Mouse (Mus musculus) megakaryocyte, embryonic 14.5 days (primary cell): ENCODE data around the gene Txnrd2.

ENCODE experiments used
- FLI1 ChIP-seq: IDR thresholded peaks from 2 replicates; pipeline ENCODE4 v1.6.1; 2012; ENCODE audit warnings: low read length, inconsistent platforms, mixed read lengths
- GATA1 ChIP-seq: IDR thresholded peaks from 3 replicates; pipeline ENCODE4 v1.6.1; 2012; ENCODE audit warnings: mixed read lengths, low read length, inconsistent platforms, borderline replicate concordance

DNA sequence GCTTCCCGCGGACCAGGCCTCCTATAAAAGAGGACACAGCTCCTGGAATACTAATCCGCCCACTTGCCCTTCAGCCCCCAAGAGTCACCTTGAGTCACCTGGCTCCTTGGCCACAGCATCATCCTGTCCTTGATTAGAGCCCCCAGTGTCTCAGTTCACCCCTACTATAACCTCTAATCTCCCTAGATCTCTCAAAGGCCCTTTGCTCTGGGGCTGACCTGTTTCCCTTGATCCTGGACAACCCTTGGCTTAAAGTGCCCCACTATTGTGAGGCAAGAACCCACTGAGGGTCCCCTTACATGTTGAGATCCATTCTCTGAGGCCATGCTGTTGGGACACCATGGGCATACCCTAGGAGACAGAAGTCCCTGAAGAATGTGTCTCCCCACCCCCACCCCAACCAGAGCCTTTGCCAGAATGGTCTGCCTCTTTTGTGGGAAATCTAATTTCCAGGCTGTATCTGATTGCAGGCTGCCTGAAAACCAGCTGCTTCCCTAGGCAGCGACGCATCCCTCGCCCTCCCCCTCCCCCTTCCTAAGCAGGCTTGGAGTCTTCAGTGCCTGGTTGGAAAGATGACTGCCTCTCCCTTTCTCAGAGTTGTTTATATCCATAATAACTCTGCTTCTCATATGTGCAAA, 44.4 kb upstream of the Txnrd2 start:
- TF ChIP-seq GATA1 = no peak
- no peak for TF ChIP-seq FLI1
